8 mouse cellular contexts compared by ENCODE assay signal in the genomic region with DNA sequence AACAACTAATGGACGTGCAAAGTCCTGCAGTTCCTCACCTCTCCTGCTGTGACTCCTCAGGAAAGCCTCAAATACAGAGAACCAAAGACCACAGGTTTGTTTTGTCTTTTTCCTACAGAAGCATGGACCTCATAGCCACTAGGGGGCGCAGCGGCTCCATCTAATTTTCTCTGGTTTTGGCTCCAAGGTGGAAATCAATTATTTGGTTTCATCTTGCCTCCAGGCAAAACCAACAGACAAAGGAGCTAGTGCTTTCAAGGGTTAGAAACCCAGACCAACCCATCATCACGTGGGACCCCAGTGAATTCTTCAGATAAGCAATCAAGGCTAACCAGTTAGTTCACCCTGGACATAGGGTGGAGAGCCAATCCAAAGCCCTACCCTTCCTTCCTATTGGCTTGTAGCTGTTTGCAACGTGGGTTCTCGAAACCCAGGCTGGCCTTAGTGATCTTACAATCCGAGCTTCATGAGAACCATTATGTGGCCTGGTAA. TPM values are rescaled to one million over a fixed set of nuclear protein-coding genes. Genes with fewer than 3 reads are reported as not detected.
DNase-seq lines count a peak whose midpoint lies in the region; ATAC-seq lines count a peak whose summit lies in the region.

No protein-coding gene starts in this region.

- intact Hi-C loops in heart, postnatal 25 days (cut with DNase I), result loop anchor here (1.0 to 5.0 kb wide), 2 partner anchors 14 to 352 kb away; no protein-coding TSS in a partner anchor

- peak; percentile 60 for ATAC-seq in erythroblast, adult 5-6 weeks (replicated peaks; ENCODE audit: low FRiP score, poor library complexity, severe bottlenecking)

- peak; percentile 89 for DNase-seq in ES-CJ7 (ENCODE audit: low read depth, low spot score)
- DNase-seq in adrenal gland, postnatal 36 days, result peak; percentile 80 to 87
- peak; percentile 32 for DNase-seq in heart, postnatal 25 days (ENCODE audit: low spot score)
- peak; percentile 47 for DNase-seq in layer of hippocampus, adult 9-11 months
- peak; percentile 84 for DNase-seq in lung, postnatal 10 days
- DNase-seq in right cerebral cortex, adult 2 months (ENCODE audit: low spot score in 2 of 2), result peak; percentile 82 to 83
- peak; percentile 75 for DNase-seq in urinary bladder, adult 2 months (ENCODE audit: low spot score)

RNA-seq across cellular contexts. Expression of gene Ptgr1, which starts 1.7 kb away (rescaled TPM):
- total RNA-seq in adrenal gland, postnatal 36 days (2021), result 10 to 100 TPM; 19.2 to 30.0 TPM
- total RNA-seq in erythroblast, adult 5-6 weeks (2015; ENCODE audit: low replicate concordance), result 14.6 and 25.0 TPM in 2 replicates
- total RNA-seq in erythroblast, adult 5-6 weeks (2017; ENCODE audit: low replicate concordance), result 6.0 and 8.3 TPM in 2 replicates
- 1 to 10 TPM; 4.2 to 4.7 TPM for total RNA-seq in heart, postnatal 25 days (2021)
- 101 and 130 TPM in 2 replicates for polyA plus RNA-seq in urinary bladder, adult 2 months (2012; rRNA removed)

RNA-seq across cellular contexts. Expression of gene Dnajc25, which starts 9.7 kb away (rescaled TPM):
- 10 to 100 TPM; 14.0 to 18.3 TPM for total RNA-seq in adrenal gland, postnatal 36 days (2021)
- total RNA-seq in erythroblast, adult 5-6 weeks (2015; ENCODE audit: low replicate concordance), result 2.9 and 3.1 TPM in 2 replicates
- total RNA-seq in erythroblast, adult 5-6 weeks (2017; ENCODE audit: low replicate concordance), result 3.3 and 4.2 TPM in 2 replicates
- total RNA-seq in heart, postnatal 25 days (2021), result 10 to 100 TPM; 17.6 to 18.2 TPM
- polyA plus RNA-seq in urinary bladder, adult 2 months (2012; rRNA removed), result 10.2 and 10.8 TPM in 2 replicates

RNA-seq across cellular contexts. Expression of gene Gm20503, which starts 17.8 kb away (rescaled TPM):
- 1 to 10 TPM; 3.0 to 6.2 TPM for total RNA-seq in adrenal gland, postnatal 36 days (2021)
- total RNA-seq in erythroblast, adult 5-6 weeks (2015; ENCODE audit: low replicate concordance), result not detected in 2 replicates
- total RNA-seq in erythroblast, adult 5-6 weeks (2017; ENCODE audit: low replicate concordance), result not detected in 2 replicates
- total RNA-seq in heart, postnatal 25 days (2021), result 1 to 10 TPM; 4.8 to 7.4 TPM
- polyA plus RNA-seq in urinary bladder, adult 2 months (2012; rRNA removed), result not detected in 2 replicates

RNA-seq across cellular contexts. Expression of gene Zkscan16, which starts 41.8 kb away (rescaled TPM):
- total RNA-seq in adrenal gland, postnatal 36 days (2021), result 1 to 10 TPM; 1.7 to 2.8 TPM
- total RNA-seq in erythroblast, adult 5-6 weeks (2015; ENCODE audit: low replicate concordance), result not detected in 2 replicates
- not detected in 2 replicates for total RNA-seq in erythroblast, adult 5-6 weeks (2017; ENCODE audit: low replicate concordance)
- not detected for total RNA-seq in heart, postnatal 25 days (2021)
- 0.06 and 0.15 TPM in 2 replicates for polyA plus RNA-seq in urinary bladder, adult 2 months (2012; rRNA removed)

RNA-seq across cellular contexts. Expression of gene Gng10, which starts 49.7 kb away (rescaled TPM):
- 10 to 100 TPM; 32.9 to 33.2 TPM for total RNA-seq in adrenal gland, postnatal 36 days (2021)
- 27.2 and 34.6 TPM in 2 replicates for total RNA-seq in erythroblast, adult 5-6 weeks (2015; ENCODE audit: low replicate concordance)
- total RNA-seq in erythroblast, adult 5-6 weeks (2017; ENCODE audit: low replicate concordance), result 11.2 and 17.6 TPM in 2 replicates
- total RNA-seq in heart, postnatal 25 days (2021), result 10 to 100 TPM; 15.8 to 18.7 TPM
- 46.3 and 49.5 TPM in 2 replicates for polyA plus RNA-seq in urinary bladder, adult 2 months (2012; rRNA removed)

Comparison
In these comparisons a context has a peak if more than half of its experiments do, and no peak if none do; other contexts are left out.
1. Peak in every context shown above with its lines: DNase-seq and ATAC-seq.
2. DNase-seq: peak in every context shown above with its lines; median percentile 89 in ES-CJ7; 84 in lung, postnatal 10 days; 84 in adrenal gland, postnatal 36 days; 82 in right cerebral cortex, adult 2 months; 75 in urinary bladder, adult 2 months; 47 in layer of hippocampus, adult 9-11 months; 32 in heart, postnatal 25 days.
3. RNA of gene Gm20503, which starts 17.8 kb away (total RNA-seq): 4.8 to 7.4 TPM in heart, postnatal 25 days and 3.0 to 6.2 TPM in adrenal gland, postnatal 36 days; not detected in erythroblast, adult 5-6 weeks; every median in the first group is over 4 times any median in the second.